Mouse (Mus musculus) myocyte (in vitro differentiated cells): Measurements from ENCODE around the gene Maco1.

Experiments used
- MAX ChIP-seq: IDR thresholded peaks from one replicate; pipeline ENCODE4 v1.6.1; 2011; ENCODE audit warnings: low read depth, mild to moderate bottlenecking, control low read depth
- POLR2A ChIP-seq: IDR thresholded peaks from one replicate; pipeline ENCODE4 v1.6.1; 2011; ENCODE audit warnings: low read depth, mild to moderate bottlenecking, control low read depth, moderate library complexity; ENCODE audit not compliant: insufficient read length
- SRF ChIP-seq: IDR thresholded peaks from one replicate; pipeline ENCODE4 v1.6.1; 2011; ENCODE audit warnings: low read depth; ENCODE audit not compliant: control insufficient read depth, insufficient read length

- TF ChIP-seq SRF (no peak), POLR2A (no peak), MAX (no peak)
These were observed 52.5 kb downstream of the Maco1 start for GRCm38 (mm10) chr4:134800693-134801092.
